Mouse (Mus musculus) embryonic facial prominence, embryonic 12.5 days (tissue): ENCODE data around the gene Timm44. TPM values are rescaled to one million over a fixed set of nuclear protein-coding genes. Genes with fewer than 3 reads are reported as not detected.
A peak's percentile ranks its signal among the peaks of the same experiment; 100 is the strongest.

Experiments
- ATAC-seq: fragments of 200-750 bp; cut with Nextera tagmentation; 2 replicates; pipeline ENCODE4 v1.8.0; 2017; ENCODE audit not compliant: insufficient number of reproducible peaks, insufficient read depth, low FRiP score, low TSS enrichment
- H3K27ac ChIP-seq: fragments of 300-500 bp; sonication (generic); 2 replicates; pipeline ENCODE4 v1.5.1; 2016; ENCODE audit warnings: mild to moderate bottlenecking
- H3K27me3 ChIP-seq: fragments of 300-500 bp; sonication (generic); 2 replicates; pipeline ENCODE4 v1.6.1; 2016; ENCODE audit warnings: mild to moderate bottlenecking, moderate library complexity
- H3K36me3 ChIP-seq: fragments of 300-500 bp; sonication (generic); 2 replicates; pipeline ENCODE4 v1.6.1; 2016; ENCODE audit warnings: mild to moderate bottlenecking
- H3K4me1 ChIP-seq: fragments of 300-500 bp; sonication (generic); 2 replicates; pipeline ENCODE4 v1.6.1; 2016
- H3K4me2 ChIP-seq: fragments of 300-500 bp; sonication (generic); replicated peaks from 2 replicates; pipeline ENCODE4 v1.6.1; 2016; ENCODE audit warnings: mild to moderate bottlenecking, moderate library complexity
- H3K4me3 ChIP-seq: fragments of 300-500 bp; sonication (generic); 2 replicates; pipeline ENCODE4 v1.5.1; 2016; ENCODE audit warnings: mild to moderate bottlenecking
- H3K9ac ChIP-seq: fragments of 300-500 bp; sonication (generic); 2 replicates; pipeline ENCODE4 v1.6.1; 2016; ENCODE audit warnings: mild to moderate bottlenecking, moderate library complexity
- H3K9me3 ChIP-seq: fragments of 300-500 bp; sonication (generic); 2 replicates; pipeline ENCODE4 v1.6.1; 2016; ENCODE audit warnings: mild to moderate bottlenecking, moderate library complexity
- WGBS: fragments of 180-500 bp; shearing (Covaris S2); methylation state at CpG from one replicate; pipeline ENCODE4 v1.1.7; 2016; 5-methylcytosine and 5-hydroxymethylcytosine counted together
- polyA plus RNA-seq: library from polyadenylated mRNA; unstranded; fragments of >200 nt; fragmentation: Nextera tagmentation; extraction: Ambion mirVana; gene quantifications from 2 replicates; pipeline ENCODE4 v1.2.1, GENCODE M21; 2016

Timm44 gene
- polyA plus RNA-seq, 1 experiment from 2014 or later = 64.3 TPM

DNA sequence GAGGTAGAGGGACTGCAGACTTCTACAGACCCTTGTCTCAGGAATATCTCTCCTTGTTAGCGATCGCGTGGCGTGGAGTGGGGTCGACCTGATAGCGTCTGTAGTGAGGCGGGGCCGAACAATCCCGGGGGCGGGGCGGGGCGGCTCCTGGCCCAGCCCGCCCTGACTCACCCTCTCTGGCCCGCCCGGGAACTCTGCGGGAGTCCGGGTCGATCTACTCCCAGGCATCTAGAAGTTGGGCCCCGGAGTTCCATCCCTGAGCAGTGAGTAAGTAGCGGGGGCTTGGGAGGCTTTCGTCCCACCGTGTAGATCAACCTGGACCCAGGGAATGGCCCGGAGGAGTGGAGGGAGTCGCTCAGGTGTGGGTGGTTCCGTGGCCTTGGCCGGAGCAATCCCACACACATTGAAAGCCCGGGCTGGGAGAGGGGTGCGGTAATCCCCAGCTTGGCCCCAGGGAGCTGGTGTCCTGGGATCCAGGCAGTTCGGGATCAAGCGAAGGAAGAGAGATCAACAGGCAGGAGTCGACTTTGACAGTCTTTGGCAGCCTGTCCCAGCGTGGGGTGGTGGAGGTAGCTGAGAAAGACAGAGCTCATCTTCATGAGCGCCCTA is 48.9 kb downstream of the Timm44 start, which contains the start of gene Lrrc8e:
Gene Lrrc8e (plus strand): TSS at position 89 of the 609 bp plus-strand sequence.
- no peaks in the 10 kb centered on the region for H3K4me1 ChIP-seq
- 3% methylated on average over 33 of the region's 33 CpGs for WGBS
- peak within 1 kb of the TSS; percentile 5; the same call in 1 of the 2 replicates for H3K9ac ChIP-seq
- no peaks in the 10 kb centered on the region for H3K36me3 ChIP-seq
- no peaks in the 10 kb centered on the region for H3K9me3 ChIP-seq
- H3K4me2 ChIP-seq = peak within 1 kb of the TSS; percentile 49
- no peak within 1 kb of the TSS for H3K27ac ChIP-seq
- H3K27me3 ChIP-seq = peaks cover 27% of the 10 kb centered on the region
- peak; percentile 44; the same call in 1 of the 2 replicates for ATAC-seq
- peak within 1 kb of the TSS; percentile 28 for H3K4me3 ChIP-seq

DNA sequence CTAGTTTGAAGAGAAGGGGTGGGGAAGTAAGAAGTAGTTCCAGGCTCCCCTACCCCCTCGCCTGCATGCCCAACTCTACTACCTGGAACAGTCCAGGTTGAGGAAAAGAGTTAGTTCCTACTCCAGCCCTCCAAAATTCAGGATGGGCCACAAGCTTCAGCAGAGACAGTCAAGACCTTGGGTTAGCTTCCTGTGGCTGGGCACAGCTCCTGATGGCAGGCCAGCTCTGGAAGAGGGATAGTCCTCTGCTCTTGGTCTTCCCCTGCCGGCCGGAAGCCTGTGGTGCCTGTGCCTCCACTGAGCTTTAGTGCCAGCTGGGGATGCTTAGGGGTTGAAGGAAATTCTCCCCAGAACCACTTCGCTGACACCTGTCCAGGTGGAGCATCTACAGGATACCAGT is 49.4 kb downstream of the Timm44 start:
- no peak overlapping the region for H3K9ac ChIP-seq

DNA sequence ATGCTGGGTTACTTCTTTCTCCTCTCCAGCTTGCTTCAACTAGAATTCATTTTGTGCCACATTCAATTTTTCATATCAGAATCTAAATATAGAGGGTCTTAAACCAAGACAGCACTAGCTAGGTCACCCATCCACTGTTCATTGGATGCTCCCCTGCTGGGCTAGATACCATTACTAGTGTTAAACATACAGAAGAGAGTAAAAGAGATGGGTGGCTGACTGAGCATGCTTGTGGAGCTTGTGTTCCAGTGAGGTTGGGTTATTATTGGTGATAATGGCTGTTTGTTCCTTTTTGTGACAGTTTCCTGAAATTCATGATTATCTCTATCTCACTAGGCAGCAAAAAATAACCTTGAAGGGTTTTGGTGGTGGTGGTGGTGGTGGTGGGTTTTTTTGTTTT is 53.7 kb downstream of the Timm44 start:
- Histone ChIP-seq H3K9me3 (no peaks in the 10 kb centered on the region), H3K4me2 (no peak overlapping the region), H3K4me1 (no peaks in the 10 kb centered on the region), H3K4me3 (no peak overlapping the region), H3K36me3 (no peaks in the 10 kb centered on the region), H3K27me3 (peaks cover 29% of the 10 kb centered on the region), H3K27ac (no peak overlapping the region), H3K9ac (no peak overlapping the region)
- no peak for ATAC-seq

More for the DNA sequence above, 49.4 kb downstream of the Timm44 start:
- H3K4me3 ChIP-seq = peak overlapping the region; percentile 28
- H3K27ac ChIP-seq = no peak overlapping the region
- H3K27me3 ChIP-seq = peaks cover 27% of the 10 kb centered on the region
- ATAC-seq = 0 out of 2 replicates have a peak, but pooled peaks have one; percentile 10
- no peaks in the 10 kb centered on the region for H3K9me3 ChIP-seq
- no peaks in the 10 kb centered on the region for H3K36me3 ChIP-seq
- H3K4me2 ChIP-seq = peak overlapping the region; percentile 49
- H3K4me1 ChIP-seq = no peaks in the 10 kb centered on the region
- WGBS = 26% methylated on average over 4 of the region's 4 CpGs

DNA sequence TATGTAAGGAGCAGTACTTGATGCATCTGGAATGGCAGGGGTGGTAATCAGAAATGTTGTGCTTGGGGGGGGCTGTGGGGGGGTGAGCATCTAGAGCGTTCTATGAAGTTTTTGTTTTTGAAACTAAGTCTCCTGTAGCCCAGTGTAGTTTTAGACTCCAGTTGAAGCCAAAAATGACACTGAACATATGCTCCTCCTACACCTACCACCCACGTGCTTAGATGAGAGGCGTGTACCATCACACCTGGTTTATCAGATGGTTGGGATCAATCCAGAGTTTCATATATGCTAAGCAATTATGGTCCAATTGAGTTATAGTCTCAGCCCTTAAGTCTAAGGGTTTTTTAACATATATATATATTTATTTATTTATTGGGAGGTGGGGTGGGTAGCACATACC is 56.1 kb downstream of the Timm44 start:
- peaks cover 3% of the 10 kb centered on the region; the same call in 1 of the 2 replicates for H3K4me1 ChIP-seq
- WGBS = 84% methylated on average over 3 of the region's 3 CpGs
- ATAC-seq = no peak
- peaks cover 41% of the 10 kb centered on the region for H3K27me3 ChIP-seq
- no peak overlapping the region for H3K4me3 ChIP-seq
- H3K27ac ChIP-seq = no peak overlapping the region
- no peaks in the 10 kb centered on the region for H3K9me3 ChIP-seq
- H3K9ac ChIP-seq = no peak overlapping the region
- no peaks in the 10 kb centered on the region for H3K36me3 ChIP-seq
- no peak overlapping the region for H3K4me2 ChIP-seq

DNA sequence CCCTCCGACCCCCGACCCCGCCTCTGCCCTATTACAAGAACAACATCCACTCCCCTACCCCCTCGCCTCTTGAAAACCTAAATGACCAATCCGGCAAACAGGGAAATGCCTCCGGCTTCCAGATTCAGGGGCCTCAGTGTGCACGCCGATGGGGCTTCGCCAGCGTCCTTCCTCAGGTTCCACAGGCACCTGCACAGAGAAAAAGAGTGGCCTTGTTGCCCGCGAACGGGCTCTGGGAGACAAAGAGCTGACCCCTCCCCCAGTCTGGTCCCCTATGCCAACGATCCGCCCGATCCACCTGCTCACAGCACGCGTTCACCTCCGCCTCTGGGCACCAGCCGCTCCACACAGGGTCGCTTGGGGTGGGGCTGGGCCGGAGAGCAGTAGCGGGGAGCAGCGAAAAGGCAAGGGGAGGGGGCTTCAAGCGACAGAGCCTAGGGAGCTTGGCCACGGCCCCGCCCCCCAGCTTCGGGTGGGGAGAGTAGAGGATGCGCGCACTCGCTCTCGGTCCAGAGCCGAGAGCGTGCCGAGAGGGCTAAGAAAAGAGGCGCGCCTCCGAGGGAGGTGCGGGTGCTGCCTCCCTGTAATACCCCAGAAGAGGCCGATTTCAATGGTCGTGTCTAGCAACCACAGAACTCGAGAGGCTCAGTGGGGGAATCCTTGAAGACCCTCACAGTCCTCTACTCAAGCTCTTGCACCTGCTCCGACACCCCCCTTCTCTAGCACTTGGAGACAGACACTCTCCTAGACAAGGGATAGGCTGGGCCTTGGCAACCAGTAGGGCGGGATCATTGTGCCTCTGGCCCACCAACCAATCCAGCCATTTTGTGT is 58.7 kb downstream of the Timm44 start, which contains the start of gene Prr36:
Gene Prr36 (minus strand): TSS at position 669 of the 831 bp plus-strand sequence.
- Histone ChIP-seq H3K4me2 (peak within 1 kb of the TSS; percentile 82), H3K4me1 (peaks cover 22% of the 10 kb centered on the region), H3K27me3 (peaks cover 58% of the 10 kb centered on the region), H3K4me3 (peak within 1 kb of the TSS; percentile 48), H3K9ac (peak within 1 kb of the TSS; percentile 47), H3K9me3 (no peaks in the 10 kb centered on the region), H3K36me3 (no peaks in the 10 kb centered on the region), H3K27ac (no peak within 1 kb of the TSS)
- WGBS = 2% methylated on average over 44 of the region's 44 CpGs
- ATAC-seq = peak; percentile 76

DNA sequence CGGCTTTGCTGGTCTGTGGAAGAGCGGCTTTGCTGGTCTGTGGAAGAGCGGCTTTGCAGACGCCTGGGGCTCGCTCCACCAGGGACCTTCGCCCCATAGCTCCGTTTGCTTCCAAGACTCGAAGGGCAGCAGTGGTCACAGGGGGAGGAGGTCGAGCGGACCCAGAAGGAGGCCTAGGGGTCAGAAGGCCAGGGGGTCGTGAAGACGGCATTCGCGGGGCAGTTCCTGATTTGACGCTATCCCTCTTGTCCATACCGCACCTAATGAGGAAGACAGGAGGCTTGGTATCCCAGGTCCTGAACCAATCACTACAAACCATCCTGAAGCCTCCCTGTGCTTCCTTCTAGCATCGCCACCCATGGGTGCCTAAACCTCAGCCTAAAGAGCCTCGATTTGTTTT is 59.4 kb downstream of the Timm44 start:
- Histone ChIP-seq H3K36me3 (no peaks in the 10 kb centered on the region), H3K4me3 (peak overlapping the region; percentile 48), H3K9me3 (no peaks in the 10 kb centered on the region), H3K4me2 (peak overlapping the region; percentile 82), H3K27ac (no peak overlapping the region), H3K4me1 (peaks cover 22% of the 10 kb centered on the region), H3K9ac (peak overlapping the region; percentile 47), H3K27me3 (peaks cover 58% of the 10 kb centered on the region)
- WGBS = 6% methylated on average over 18 of the region's 18 CpGs
- ATAC-seq = no peak

DNA sequence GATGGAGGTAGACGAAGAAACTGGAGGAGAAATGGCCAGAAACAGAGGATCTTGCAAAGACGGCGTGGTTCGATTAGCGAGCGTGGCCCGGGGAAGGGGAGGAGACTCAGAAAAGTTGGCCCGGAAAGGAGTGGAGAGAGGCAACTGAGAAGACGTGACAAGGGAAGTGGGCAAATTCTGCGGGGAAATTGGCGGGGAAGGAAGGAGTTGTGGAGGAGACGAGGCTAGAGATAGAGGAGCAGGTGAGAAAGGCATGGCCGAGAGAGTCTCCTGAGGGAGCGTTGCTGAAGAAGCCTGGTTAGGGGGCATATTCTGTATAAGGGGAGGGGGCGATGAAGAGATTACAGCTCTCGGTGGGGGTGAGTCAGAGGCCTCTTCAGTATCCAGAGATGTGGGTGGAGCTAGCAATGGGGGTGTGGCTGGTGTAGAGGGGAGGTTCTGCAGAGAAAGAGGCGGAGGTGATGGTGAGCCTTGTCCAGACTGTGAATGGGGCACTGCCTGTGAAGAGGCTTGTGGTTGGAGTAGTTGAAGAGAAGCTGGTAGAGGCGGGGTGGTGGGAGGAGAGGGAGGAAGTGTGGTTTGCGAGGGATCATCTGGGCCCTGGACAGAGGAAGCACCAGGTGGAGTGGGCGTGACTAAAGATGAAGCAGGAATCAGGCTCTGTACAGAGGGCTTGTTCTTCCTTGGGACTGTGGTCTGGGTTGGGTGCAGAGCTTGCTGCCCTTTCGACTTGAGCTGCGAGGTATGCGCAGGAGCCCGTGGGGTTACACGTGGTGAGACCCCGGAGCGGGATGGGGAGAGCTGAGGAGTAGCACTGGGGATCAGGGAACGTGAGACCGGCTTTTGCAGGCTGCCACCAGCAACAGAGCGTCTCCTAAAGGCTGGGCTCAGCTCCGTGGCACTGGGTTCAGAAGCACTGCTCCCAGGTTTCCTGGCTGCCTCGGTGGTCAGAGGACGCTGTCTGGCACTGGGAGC is 61.4 kb downstream of the Timm44 start:
- peak overlapping the region; percentile 42 for H3K4me3 ChIP-seq
- H3K27ac ChIP-seq = 0 out of 2 replicates have a peak overlapping the region, but pooled peaks have one; percentile 23
- peaks cover 10% of the 10 kb centered on the region; the same call in 1 of the 2 replicates for H3K36me3 ChIP-seq
- WGBS = 9% methylated on average over 33 of the region's 33 CpGs
- 0 out of 2 replicates have a peak overlapping the region, but pooled peaks have one; percentile 30 for H3K9ac ChIP-seq
- H3K4me1 ChIP-seq = peaks cover 22% of the 10 kb centered on the region
- ATAC-seq = peak; percentile 26; the same call in 1 of the 2 replicates
- no peaks in the 10 kb centered on the region for H3K9me3 ChIP-seq
- peaks cover 63% of the 10 kb centered on the region for H3K27me3 ChIP-seq
- peak overlapping the region; percentile 86 for H3K4me2 ChIP-seq

DNA sequence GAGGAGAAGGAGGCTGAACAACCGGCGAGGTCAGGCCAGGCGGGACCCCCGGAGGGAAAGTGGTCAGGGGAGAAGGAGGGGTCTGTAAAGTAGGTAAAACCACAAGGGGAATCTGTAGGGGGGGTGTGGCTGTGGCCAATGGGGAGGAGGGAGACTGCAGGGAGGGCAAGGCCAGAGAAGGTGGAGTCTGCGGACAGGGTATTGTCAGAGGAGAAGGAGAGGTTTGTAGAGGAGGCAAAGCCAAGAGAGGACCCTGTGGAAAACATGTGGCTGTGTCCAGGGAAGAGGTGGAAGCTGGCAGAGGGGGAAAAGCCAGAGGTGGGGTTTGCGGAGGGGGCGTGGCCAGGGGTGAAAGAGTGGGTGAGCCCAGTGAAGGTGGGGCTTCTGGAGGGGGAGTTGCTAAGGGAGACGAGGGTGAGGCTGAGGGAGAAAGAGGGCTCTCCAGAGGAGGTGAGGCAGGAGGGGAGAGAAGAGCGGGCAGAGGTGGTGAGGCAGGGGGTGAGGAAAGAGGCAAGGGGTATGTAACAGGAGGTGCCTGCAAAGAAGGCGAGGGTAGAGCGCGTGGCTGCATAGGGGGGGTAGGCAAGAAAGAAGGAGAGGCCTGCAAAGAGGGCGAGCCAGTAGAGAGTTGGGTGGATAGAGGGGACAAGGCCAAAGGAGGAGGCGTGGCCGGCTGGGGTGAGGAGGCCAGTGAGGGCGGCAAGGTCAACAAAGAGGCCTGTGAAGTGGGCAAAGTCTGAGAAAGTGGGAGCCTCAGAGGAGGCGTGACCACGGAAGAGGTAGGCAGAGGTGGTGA is 62.3 kb downstream of the Timm44 start:
- 3% methylated on average over 18 of the region's 18 CpGs for WGBS

DNA sequence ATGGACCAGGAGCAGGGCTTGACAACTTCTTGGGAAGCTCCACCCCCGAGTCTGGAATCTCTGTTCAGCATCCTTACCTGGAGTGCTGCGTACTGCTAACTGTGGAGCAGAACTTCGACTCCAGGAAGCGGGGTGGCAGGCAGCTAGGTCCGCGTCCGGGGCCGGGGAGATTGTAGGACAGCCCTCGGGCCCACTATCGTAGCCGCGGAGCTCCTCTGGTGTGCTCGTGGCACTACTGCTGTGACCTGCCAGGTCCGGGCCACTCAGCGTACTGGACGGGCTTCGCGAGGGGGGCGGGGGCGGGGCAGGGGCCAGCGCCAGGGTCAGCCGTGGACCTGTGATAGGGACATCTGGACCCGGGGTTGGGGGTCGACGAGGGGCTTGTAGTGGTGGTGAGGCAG is 62.9 kb downstream of the Timm44 start:
- ATAC-seq = peak; percentile 9; the same call in 1 of the 2 replicates
- Histone ChIP-seq H3K9ac (peak overlapping the region; percentile 39), H3K27me3 (peaks cover 61% of the 10 kb centered on the region), H3K36me3 (peaks cover 11% of the 10 kb centered on the region; the same call in 1 of the 2 replicates), H3K4me3 (peak overlapping the region; percentile 42), H3K9me3 (no peaks in the 10 kb centered on the region), H3K4me2 (peak overlapping the region; percentile 86), H3K4me1 (peaks cover 22% of the 10 kb centered on the region), H3K27ac (no peak overlapping the region)
- WGBS = under 1% methylated on average over 24 of the region's 25 CpGs

More for the DNA sequence above, 62.3 kb downstream of the Timm44 start:
- H3K4me1 ChIP-seq = peaks cover 22% of the 10 kb centered on the region
- 0 out of 2 replicates have a peak overlapping the region, but pooled peaks have one; percentile 23 for H3K27ac ChIP-seq
- peak overlapping the region; percentile 39 for H3K9ac ChIP-seq
- H3K4me2 ChIP-seq = peak overlapping the region; percentile 86
- H3K4me3 ChIP-seq = peak overlapping the region; percentile 42
- ATAC-seq = peak; percentile 23; the same call in 1 of the 2 replicates
- no peaks in the 10 kb centered on the region for H3K9me3 ChIP-seq
- H3K27me3 ChIP-seq = peaks cover 61% of the 10 kb centered on the region
- H3K36me3 ChIP-seq = peaks cover 11% of the 10 kb centered on the region; the same call in 1 of the 2 replicates

DNA sequence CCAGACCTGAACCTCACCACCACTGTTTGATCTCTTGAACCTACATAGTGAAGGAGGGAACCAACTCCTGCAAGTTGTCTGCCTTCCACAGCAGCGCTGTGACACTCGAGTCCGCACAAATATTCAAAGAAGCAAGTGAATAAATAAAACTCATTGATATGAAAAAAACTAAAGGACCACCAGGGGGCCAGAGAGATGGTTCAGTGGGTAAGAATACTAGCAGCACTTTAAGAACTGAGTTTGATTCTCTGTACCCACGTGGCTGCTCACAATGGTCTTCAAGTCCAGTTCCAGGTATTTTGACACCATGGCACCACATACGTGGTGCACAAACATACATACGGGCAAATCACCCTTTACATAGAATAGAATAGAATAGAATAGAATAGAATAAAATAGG is 64.6 kb downstream of the Timm44 start:
- Histone ChIP-seq H3K27me3 (peaks cover 61% of the 10 kb centered on the region), H3K4me3 (no peak overlapping the region), H3K4me2 (no peak overlapping the region), H3K9ac (no peak overlapping the region), H3K4me1 (peaks cover 29% of the 10 kb centered on the region), H3K36me3 (peaks cover 11% of the 10 kb centered on the region; the same call in 1 of the 2 replicates), H3K27ac (no peak overlapping the region), H3K9me3 (no peaks in the 10 kb centered on the region)
- 76% methylated on average over 6 of the region's 6 CpGs for WGBS
- ATAC-seq = no peak
